Mouse (Mus musculus) myocyte (in vitro differentiated cells): Measurements from ENCODE around the gene Gm45713.

ENCODE experiments used
- CEBPB ChIP-seq: IDR thresholded peaks from 2 replicates; pipeline ENCODE4 v1.6.1; 2011; ENCODE audit warnings: mild to moderate bottlenecking, moderate library complexity; ENCODE audit not compliant: poor library complexity, insufficient read depth, severe bottlenecking
- E2F4 ChIP-seq: IDR thresholded peaks from one replicate; pipeline ENCODE4 v1.6.1; 2011; ENCODE audit warnings: mild to moderate bottlenecking, control low read depth, moderate library complexity; ENCODE audit not compliant: insufficient read depth
- MAX ChIP-seq: IDR thresholded peaks from one replicate; pipeline ENCODE4 v1.6.1; 2011; ENCODE audit warnings: low read depth, mild to moderate bottlenecking, control low read depth
- MYOD1 ChIP-seq, 3 experiments: IDR thresholded peaks; one replicate each; pipeline ENCODE4 v1.6.1; 2011; ENCODE audit warnings: control low read depth in 2 of 3, low read depth in 2 of 3, mild to moderate bottlenecking in 2 of 3, moderate library complexity in 1 of 3; ENCODE audit not compliant: insufficient read length in 2 of 3, control insufficient read depth in 1 of 3
- MYOG ChIP-seq, 3 experiments: IDR thresholded peaks; one replicate each; pipeline ENCODE4 v1.6.1; 2011; ENCODE audit warnings: control low read depth in 2 of 3, low read depth in 2 of 3, mild to moderate bottlenecking in 2 of 3; ENCODE audit not compliant: insufficient read length in 2 of 3, control insufficient read depth in 1 of 3, insufficient read depth in 1 of 3
- POLR2A ChIP-seq: IDR thresholded peaks from one replicate; pipeline ENCODE4 v1.6.1; 2011; ENCODE audit warnings: low read depth, mild to moderate bottlenecking, control low read depth, moderate library complexity; ENCODE audit not compliant: insufficient read length
- POLR2AphosphoS2 ChIP-seq: IDR thresholded peaks from one replicate; pipeline ENCODE4 v1.6.1; 2011; ENCODE audit warnings: low read depth, control low read depth; ENCODE audit not compliant: insufficient read length
- REST ChIP-seq: IDR thresholded peaks from one replicate; pipeline ENCODE4 v1.6.1; 2011; ENCODE audit warnings: mild to moderate bottlenecking, control low read depth, moderate library complexity; ENCODE audit not compliant: insufficient read depth, insufficient read length
- SRF ChIP-seq: IDR thresholded peaks from one replicate; pipeline ENCODE4 v1.6.1; 2011; ENCODE audit warnings: low read depth; ENCODE audit not compliant: control insufficient read depth, insufficient read length
- TCF12 ChIP-seq: IDR thresholded peaks from one replicate; pipeline ENCODE4 v1.6.1; 2011; ENCODE audit warnings: mild to moderate bottlenecking, control low read depth; ENCODE audit not compliant: poor library complexity, insufficient read depth, severe bottlenecking
- TCF3 ChIP-seq: IDR thresholded peaks from one replicate; pipeline ENCODE4 v1.6.1; 2011; ENCODE audit warnings: low read depth, control low read depth; ENCODE audit not compliant: insufficient read length
- USF1 ChIP-seq: IDR thresholded peaks from one replicate; pipeline ENCODE4 v1.6.1; 2011; ENCODE audit warnings: low read depth, mild to moderate bottlenecking, control low read depth, moderate library complexity

DNA sequence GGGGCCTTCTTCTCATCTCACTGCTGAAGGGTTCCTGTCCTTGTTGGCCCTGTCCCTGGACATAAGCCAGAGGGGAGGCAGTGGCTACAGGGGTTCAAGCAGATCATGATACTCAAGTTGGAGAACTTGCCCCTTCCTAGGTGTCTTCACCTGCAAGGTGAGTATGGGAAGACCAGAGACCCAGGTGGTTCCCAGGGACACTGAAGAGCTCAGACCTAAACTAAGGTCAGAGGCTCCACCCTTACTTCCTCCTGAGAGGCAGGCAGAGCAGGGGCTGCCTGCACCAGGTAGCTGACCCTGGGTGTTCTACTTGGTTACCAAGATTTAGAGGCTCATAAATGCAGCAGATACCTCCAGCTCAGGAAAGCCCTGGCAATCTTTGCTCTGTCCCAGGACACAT lies 14.1 kb downstream of the Gm45713 start:
- TF ChIP-seq CEBPB (no peak), POLR2A (no peak), E2F4 (no peak), USF1 (no peak), MAX (no peak), MYOD1 (IDR thresholded peaks at IDR 0.05; ENCODE audit: control insufficient read depth in 1 of 3, insufficient read length in 2 of 3, low read depth in 2 of 3) (no peak), POLR2AphosphoS2 (no peak), TCF12 (no peak), MYOG (IDR thresholded peaks at IDR 0.05; ENCODE audit: control insufficient read depth in 1 of 3, insufficient read depth in 1 of 3, insufficient read length in 2 of 3, low read depth in 2 of 3) (no peak), SRF (no peak), REST (no peak), TCF3 (no peak)
